26 mouse cellular contexts compared by ENCODE assay signal in the genomic region with DNA sequence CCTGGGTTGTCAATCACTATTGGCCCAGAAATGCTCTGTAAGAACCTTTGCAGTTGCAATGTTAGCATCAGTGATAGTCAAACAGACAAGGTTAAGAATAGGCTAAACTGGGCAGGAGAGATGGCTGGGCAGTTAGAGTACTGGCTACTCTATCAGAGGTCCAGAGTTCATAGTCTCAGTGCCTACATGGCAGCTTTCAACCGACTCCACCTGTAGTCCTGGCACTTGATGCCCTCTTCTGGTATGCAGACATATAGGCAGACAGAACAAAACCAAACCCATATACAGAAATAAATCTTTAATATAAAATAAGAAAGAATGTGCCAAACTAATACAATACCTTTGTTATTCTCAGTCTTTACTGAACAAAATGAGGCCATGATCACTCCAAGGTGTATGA.
A peak's percentile ranks its signal among the peaks of the same experiment; 100 is the strongest.
DNase-seq lines count a peak whose midpoint lies in the region; ATAC-seq and TF ChIP-seq lines count a peak whose summit lies in the region.
"Had no signal": no experiment of that assay in that cellular context is flagged by ENCODE, and none has a peak within 500 bp of the region (broad histone marks: within the 10 kb centered on the region; RNA-seq: fewer than 3 reads in every experiment).

No protein-coding gene starts in this region.

- no peak for ATAC-seq in liver, postnatal 0 days
- ATAC-seq in liver, embryonic 11.5 days (replicated peaks; ENCODE audit: low FRiP score): no peak
- no peak for ATAC-seq in Patski
- ATAC-seq: activated CD4-positive, CD25-positive, alpha-beta regulatory T cell, adult 4 months; forebrain, embryonic 15.5 days had no signal

- H3K4me2 ChIP-seq in liver, postnatal 0 days (ENCODE audit: low read depth, low read length): no peak overlapping the region
- no peak overlapping the region for H3K4me2 ChIP-seq in liver, embryonic 11.5 days
- H3K4me2 ChIP-seq: embryonic facial prominence, embryonic 13.5 days; forebrain, embryonic 12.5 days; forebrain, embryonic 15.5 days; heart, embryonic 13.5 days; hindbrain, embryonic 12.5 days; hindbrain, embryonic 15.5 days had no signal

- no peaks in the 10 kb centered on the region for H3K27me3 ChIP-seq in liver, postnatal 0 days (ENCODE audit: insufficient read depth, low read length)
- no peaks in the 10 kb centered on the region for H3K27me3 ChIP-seq in liver, embryonic 11.5 days (replicated peaks; ENCODE audit: control insufficient read depth, insufficient read depth, low read length)
- H3K27me3 ChIP-seq in Patski: no peaks in the 10 kb centered on the region
- H3K27me3 ChIP-seq: embryonic facial prominence, embryonic 13.5 days; forebrain, embryonic 12.5 days; forebrain, embryonic 15.5 days; heart, embryonic 13.5 days; hindbrain, embryonic 12.5 days; hindbrain, embryonic 15.5 days had no signal

- no peak for TF ChIP-seq EP300 in liver, postnatal 0 days (IDR thresholded peaks at IDR 0.05; ENCODE audit: low read depth)

- H3K9me3 ChIP-seq in liver, postnatal 0 days (ENCODE audit: low read length): no peaks in the 10 kb centered on the region
- no peaks in the 10 kb centered on the region for H3K9me3 ChIP-seq in liver, embryonic 11.5 days (ENCODE audit: control insufficient read depth, low read length)
- H3K9me3 ChIP-seq: embryonic facial prominence, embryonic 13.5 days; forebrain, embryonic 12.5 days; forebrain, embryonic 15.5 days; heart, embryonic 10.5 days; heart, embryonic 13.5 days; hindbrain, embryonic 12.5 days; hindbrain, embryonic 15.5 days had no signal

- 63% methylated on average over 1 of the region's 1 CpGs for WGBS in liver, postnatal 0 days (ENCODE audit: insufficient replicate concordance)
- WGBS in liver, embryonic 11.5 days: 75% methylated on average over 1 of the region's 1 CpGs

- POLR2A ChIA-PET in Patski (lab: Charles Lee): no interaction called here

- peak; percentile 6 for DNase-seq in heart, adult 11 months
- no peak for DNase-seq in heart, postnatal 14 days
- DNase-seq in liver, postnatal 0 days: no peak
- DNase-seq in liver, embryonic 11.5 days (ENCODE audit: low spot score): no peak
- no peak for DNase-seq in Patski (ENCODE audit: low read depth, low spot score)
- DNase-seq in gastrocnemius, adult 2 months: no peak
- DNase-seq: adrenal gland, adult 8-10 months; adrenal gland, postnatal 25 days; B cell, adult 2 months; cerebellum, adult 11-12 months; cerebellum, adult 8-10 months; cerebellum, postnatal 10 days; cerebellum, postnatal 36 days; embryo, embryonic 11 days; gastrocnemius, postnatal 14 days; heart, adult 2 months had no signal

- H3K4me1 ChIP-seq in liver, postnatal 0 days (ENCODE audit: insufficient read depth): no peaks in the 10 kb centered on the region
- no peaks in the 10 kb centered on the region for H3K4me1 ChIP-seq in liver, embryonic 11.5 days (replicated peaks; ENCODE audit: control insufficient read depth, insufficient read depth, low read length)
- H3K4me1 ChIP-seq: embryonic facial prominence, embryonic 10.5 days; forebrain, embryonic 12.5 days; heart, embryonic 10.5 days; heart, embryonic 13.5 days; hindbrain, embryonic 12.5 days; hindbrain, embryonic 15.5 days had no signal

- TF ChIP-seq CTCF in liver, postnatal 0 days (IDR thresholded peaks at IDR 0.05; ENCODE audit: low read depth): 0 out of 2 replicates have a peak, but pooled peaks have one; percentile 4
- peak; percentile 20 for TF ChIP-seq CTCF in Patski (IDR thresholded peaks at IDR 0.05)
- TF ChIP-seq CTCF in gastrocnemius, adult 2 months (IDR thresholded peaks at IDR 0.05): no peak

- CTCF ChIA-PET in Patski (lab: Charles Lee): interaction anchor here (1.3 kb wide), 1 partner anchor 9 kb away, joined by 3 read pairs; no protein-coding TSS in a partner anchor

- in situ Hi-C loops in Patski (cut with MboI; ENCODE audit: low pct_unique_long_range_greater_than_20kb): no loop called here

- H3K9ac ChIP-seq in liver, postnatal 0 days (replicated peaks): no peak overlapping the region
- H3K9ac ChIP-seq in liver, embryonic 11.5 days (ENCODE audit: low read depth, low read length): no peak overlapping the region
- H3K9ac ChIP-seq: embryonic facial prominence, embryonic 13.5 days; forebrain, embryonic 12.5 days; forebrain, embryonic 15.5 days; heart, embryonic 13.5 days; hindbrain, embryonic 12.5 days; hindbrain, embryonic 15.5 days had no signal

- intact Hi-C loops in heart, postnatal 14 days (cut with DNase I): no loop called here
- intact Hi-C loops in gastrocnemius, adult 2 months (cut with DNase I): no loop called here

- H3K36me3 ChIP-seq in liver, postnatal 0 days (replicated peaks; ENCODE audit: insufficient read depth, low read length): no peaks in the 10 kb centered on the region
- no peaks in the 10 kb centered on the region for H3K36me3 ChIP-seq in liver, embryonic 11.5 days (ENCODE audit: control insufficient read depth, insufficient read depth, low read length)
- H3K36me3 ChIP-seq: embryonic facial prominence, embryonic 10.5 days; embryonic facial prominence, embryonic 13.5 days; forebrain, embryonic 12.5 days; forebrain, embryonic 15.5 days; heart, embryonic 10.5 days; heart, embryonic 13.5 days; hindbrain, embryonic 12.5 days; hindbrain, embryonic 15.5 days had no signal

- no peak overlapping the region for H3K4me3 ChIP-seq in liver, postnatal 0 days (ENCODE audit: low read depth, low read length)
- H3K4me3 ChIP-seq in liver, embryonic 11.5 days (ENCODE audit: low read depth, low read length): no peak overlapping the region
- H3K4me3 ChIP-seq in gastrocnemius, adult 2 months: no peak overlapping the region
- H3K4me3 ChIP-seq: embryonic facial prominence, embryonic 10.5 days; embryonic facial prominence, embryonic 13.5 days; erythroblast, embryonic 14.5 days; forebrain, embryonic 12.5 days; forebrain, embryonic 15.5 days; heart, adult 2 months; heart, embryonic 10.5 days; heart, embryonic 13.5 days; hindbrain, embryonic 12.5 days; hindbrain, embryonic 15.5 days had no signal

- H3K27ac ChIP-seq in liver, postnatal 0 days (ENCODE audit: low read depth): no peak overlapping the region
- no peak overlapping the region for H3K27ac ChIP-seq in liver, embryonic 11.5 days (ENCODE audit: low read depth, low read length)
- no peak overlapping the region for H3K27ac ChIP-seq in gastrocnemius, adult 2 months
- H3K27ac ChIP-seq: embryonic facial prominence, embryonic 10.5 days; embryonic facial prominence, embryonic 13.5 days; forebrain, embryonic 12.5 days; heart, adult 2 months; heart, embryonic 10.5 days; heart, embryonic 13.5 days; hindbrain, embryonic 12.5 days; hindbrain, embryonic 15.5 days had no signal
